Mouse (Mus musculus): Measurements from ENCODE around the gene Cd82.
A peak's percentile ranks its signal among the peaks of the same experiment; 100 is the strongest.

Gene Cd82

GRCm38 (mm10) chr2:93462760-93463159 is at the start of gene Cd82:
TSS of gene Cd82 (minus strand) at chr2:93463140.
- DNase-seq = peak; percentile 82 to 90

GRCm38 (mm10) chr2:93512130-93512529 is 49.2 kb upstream of the Cd82 start:
- DNase-seq = no peak

- DNase-seq = no peak
Measured at GRCm38 (mm10) chr2:93510839-93511238, 47.9 kb upstream of the Cd82 start.

- DNase-seq = no peak
Measured at GRCm38 (mm10) chr2:93509777-93510750, 47.1 kb upstream of the Cd82 start.

- no peak for DNase-seq
Measured at GRCm38 (mm10) chr2:93505091-93505490, 42.2 kb upstream of the Cd82 start.

GRCm38 (mm10) chr2:93503353-93503752 is 40.4 kb upstream of the Cd82 start:
- no peak for DNase-seq

GRCm38 (mm10) chr2:93501303-93501702 is 38.4 kb upstream of the Cd82 start:
- DNase-seq = no peak

- DNase-seq = no peak
Measured at GRCm38 (mm10) chr2:93497221-93497620, 34.3 kb upstream of the Cd82 start.

GRCm38 (mm10) chr2:93495170-93495569 is 32.2 kb upstream of the Cd82 start:
- DNase-seq = no peak

GRCm38 (mm10) chr2:93493541-93493940 is 30.6 kb upstream of the Cd82 start:
- no peak for DNase-seq

GRCm38 (mm10) chr2:93490516-93490915 is 27.6 kb upstream of the Cd82 start:
- DNase-seq = no peak

- peak; percentile 67 to 79 for DNase-seq
Measured at GRCm38 (mm10) chr2:93488911-93489587, 26.1 kb upstream of the Cd82 start.

- peak in 1 of 2 experiments; percentile 31 for DNase-seq
Measured at GRCm38 (mm10) chr2:93485459-93485858, 22.5 kb upstream of the Cd82 start.

- no peak for DNase-seq
Measured at GRCm38 (mm10) chr2:93482036-93482644, 19.2 kb upstream of the Cd82 start.

- no peak for DNase-seq
Measured at GRCm38 (mm10) chr2:93478744-93479143, 15.8 kb upstream of the Cd82 start.

GRCm38 (mm10) chr2:93477519-93477918 is 14.6 kb upstream of the Cd82 start:
- peak; percentile 81 to 84 for DNase-seq

- DNase-seq = peak; percentile 55 to 70
Measured at GRCm38 (mm10) chr2:93476487-93476886, 13.5 kb upstream of the Cd82 start.

GRCm38 (mm10) chr2:93475040-93475439 is 12.1 kb upstream of the Cd82 start:
- DNase-seq = peak; percentile 93 to 95

GRCm38 (mm10) chr2:93473915-93474314 is 11.0 kb upstream of the Cd82 start:
- no peak for DNase-seq

- DNase-seq = peak; percentile 89 to 90
Measured at GRCm38 (mm10) chr2:93470849-93471576, 8.1 kb upstream of the Cd82 start.

- DNase-seq = peak; percentile 72 to 84
Measured at GRCm38 (mm10) chr2:93470127-93470526, 7.2 kb upstream of the Cd82 start.

GRCm38 (mm10) chr2:93469118-93469517 is 6.2 kb upstream of the Cd82 start:
- DNase-seq = peak; percentile 82 to 85

GRCm38 (mm10) chr2:93466314-93466713 is 3.4 kb upstream of the Cd82 start:
- DNase-seq = no peak

Data from kidney, postnatal 4 days (tissue).